Mouse (Mus musculus): ENCODE results near the gene Map3k3. TPM values are rescaled to one million over a fixed set of nuclear protein-coding genes. Genes with fewer than 3 reads are reported as not detected.
A peak's percentile ranks its signal among the peaks of the same experiment; 100 is the strongest.
"Not testable (repeated sequence)": the region's sequence is repeated elsewhere in the genome, so short reads cannot be mapped to it uniquely, and the experiment has no call there.

The Map3k3 gene
- polyA plus RNA-seq, 1 experiment from 2014 or later, result 13.1 TPM

DNA sequence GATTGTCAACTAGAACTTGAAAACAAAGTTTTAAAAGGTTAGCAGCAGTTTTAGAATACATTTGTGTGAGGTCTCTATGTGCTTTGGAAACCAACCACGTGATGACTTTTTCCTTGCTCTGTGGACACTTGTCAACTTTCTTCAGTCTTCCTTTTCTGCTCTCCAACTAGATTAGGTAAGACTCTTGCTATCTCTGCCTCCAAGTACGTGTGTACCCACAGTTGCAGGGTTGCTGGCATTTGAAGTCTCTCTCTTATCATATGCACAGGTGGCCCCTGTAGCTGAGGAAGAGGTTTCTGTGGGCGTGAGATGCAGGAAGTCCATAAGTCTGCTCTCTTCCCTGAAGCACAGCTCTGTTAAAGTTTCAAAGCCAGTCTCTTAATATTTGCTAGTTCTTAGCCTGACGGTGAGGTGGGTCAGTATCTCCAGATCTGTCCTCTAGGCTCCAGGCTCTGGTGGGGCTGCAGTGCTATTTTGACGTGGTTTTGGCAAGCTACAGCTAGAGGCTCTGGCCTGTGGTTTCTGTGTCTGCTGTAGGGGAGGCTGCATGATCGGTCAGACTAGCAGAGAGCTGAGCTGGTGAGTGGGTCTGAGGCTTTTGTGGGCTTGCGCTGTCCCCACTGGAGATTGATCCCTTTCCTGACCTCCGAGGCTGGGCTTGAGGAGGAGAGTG is 27.5 kb upstream of the Map3k3 start:
- Histone ChIP-seq H3K36me3 (peaks cover 83% of the 10 kb centered on the region), H3K27me3 (replicated peaks) (no peaks in the 10 kb centered on the region), H3K9ac (replicated peaks) (no peak overlapping the region), H3K4me3 (replicated peaks) (no peak overlapping the region), H3K27ac (replicated peaks) (no peak overlapping the region), H3K4me2 (no peak overlapping the region), H3K4me1 (no peaks in the 10 kb centered on the region), H3K9me3 (replicated peaks) (no peaks in the 10 kb centered on the region)
- WGBS, result 92% methylated on average over 8 of the region's 8 CpGs
- ATAC-seq (ENCODE audit: low FRiP score), result no peak

DNA sequence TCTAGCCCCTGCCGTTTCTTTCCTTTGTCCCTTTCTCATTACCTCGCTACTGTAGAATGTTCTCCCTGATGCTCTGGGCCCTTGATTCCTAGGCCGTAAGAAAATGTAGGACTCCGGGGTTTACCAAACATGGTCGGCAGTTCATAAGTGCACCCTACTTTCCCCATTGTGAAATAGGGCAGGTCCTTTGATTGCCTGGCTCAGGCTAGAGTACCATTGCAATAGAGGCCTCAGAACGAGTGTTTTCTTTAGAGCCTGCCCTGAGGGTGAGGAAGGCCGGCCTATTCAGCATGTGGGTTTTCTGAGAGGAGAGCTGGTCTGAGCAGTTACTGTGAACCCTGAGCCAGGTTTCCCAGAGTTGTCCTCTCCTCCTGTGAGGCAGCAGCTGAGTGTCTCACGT is 26.4 kb upstream of the Map3k3 start:
- H3K4me2 ChIP-seq, result no peak overlapping the region
- no peaks in the 10 kb centered on the region for H3K27me3 ChIP-seq (replicated peaks)
- H3K36me3 ChIP-seq, result peaks cover 73% of the 10 kb centered on the region
- H3K9me3 ChIP-seq (replicated peaks), result no peaks in the 10 kb centered on the region
- 80% methylated on average over 8 of the region's 8 CpGs for WGBS
- no peak overlapping the region for H3K4me3 ChIP-seq (replicated peaks)
- no peak overlapping the region for H3K9ac ChIP-seq (replicated peaks)
- no peak for ATAC-seq (ENCODE audit: low FRiP score)
- H3K4me1 ChIP-seq, result no peaks in the 10 kb centered on the region
- no peak overlapping the region for H3K27ac ChIP-seq (replicated peaks)

DNA sequence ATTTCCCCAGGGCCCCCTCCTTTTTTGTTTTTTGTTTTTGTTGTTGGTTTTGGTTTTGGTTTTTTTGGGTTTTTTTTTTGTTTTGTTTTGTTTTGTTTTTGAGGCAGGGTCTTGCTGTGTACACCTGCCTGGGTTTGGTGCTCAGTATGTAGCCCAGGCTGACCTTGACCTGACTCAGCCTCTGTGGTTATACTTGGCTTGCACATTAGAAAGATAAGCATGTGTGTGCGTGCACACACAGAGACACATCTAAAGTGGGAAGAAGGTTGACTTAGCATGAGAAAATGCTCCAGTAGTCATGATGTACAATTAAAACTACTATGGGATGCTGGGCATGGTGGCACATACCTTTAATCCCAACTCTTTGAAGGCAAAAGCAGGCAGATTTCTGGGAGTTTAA is 23.9 kb upstream of the Map3k3 start:
- Histone ChIP-seq H3K4me3 (replicated peaks) (no peak overlapping the region), H3K9me3 (replicated peaks) (no peaks in the 10 kb centered on the region), H3K4me2 (no peak overlapping the region), H3K4me1 (0 out of 2 replicates have a peak, but pooled peaks cover 3% of the 10 kb centered on the region), H3K36me3 (peaks cover 47% of the 10 kb centered on the region), H3K27ac (replicated peaks) (no peak overlapping the region), H3K9ac (replicated peaks) (no peak overlapping the region), H3K27me3 (replicated peaks) (no peaks in the 10 kb centered on the region)
- no peak for ATAC-seq (ENCODE audit: low FRiP score)
- 94% methylated on average over 1 of the region's 1 CpGs for WGBS

DNA sequence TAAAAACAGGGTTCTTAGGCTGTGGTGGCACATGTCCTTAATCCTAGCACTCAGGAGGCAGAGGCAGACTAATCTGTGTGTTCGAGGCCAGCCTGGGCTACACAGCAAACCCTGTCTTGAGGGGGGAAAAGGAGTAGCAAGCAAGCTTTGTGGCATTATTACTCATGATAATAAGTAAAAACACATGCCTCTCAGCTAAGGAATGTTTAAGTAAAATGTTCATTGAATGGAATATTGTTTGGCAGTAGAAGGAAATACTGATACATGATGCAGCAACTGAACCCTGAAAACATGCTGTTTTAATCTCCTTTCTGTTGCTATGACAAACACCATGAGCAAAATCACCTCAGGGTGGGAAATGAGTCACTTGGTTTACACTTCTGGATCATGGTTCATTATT is 23.1 kb upstream of the Map3k3 start:
- no peak overlapping the region for H3K4me2 ChIP-seq
- peaks cover 3% of the 10 kb centered on the region; the same call in 1 of the 2 replicates for H3K4me1 ChIP-seq
- H3K4me3 ChIP-seq (replicated peaks), result no peak overlapping the region
- H3K27me3 ChIP-seq (replicated peaks), result no peaks in the 10 kb centered on the region
- no peak overlapping the region for H3K27ac ChIP-seq (replicated peaks)
- 93% methylated on average over 1 of the region's 1 CpGs for WGBS
- peaks cover 40% of the 10 kb centered on the region for H3K36me3 ChIP-seq
- ATAC-seq (ENCODE audit: low FRiP score), result no peak
- H3K9me3 ChIP-seq (replicated peaks), result no peaks in the 10 kb centered on the region
- no peak overlapping the region for H3K9ac ChIP-seq (replicated peaks)

DNA sequence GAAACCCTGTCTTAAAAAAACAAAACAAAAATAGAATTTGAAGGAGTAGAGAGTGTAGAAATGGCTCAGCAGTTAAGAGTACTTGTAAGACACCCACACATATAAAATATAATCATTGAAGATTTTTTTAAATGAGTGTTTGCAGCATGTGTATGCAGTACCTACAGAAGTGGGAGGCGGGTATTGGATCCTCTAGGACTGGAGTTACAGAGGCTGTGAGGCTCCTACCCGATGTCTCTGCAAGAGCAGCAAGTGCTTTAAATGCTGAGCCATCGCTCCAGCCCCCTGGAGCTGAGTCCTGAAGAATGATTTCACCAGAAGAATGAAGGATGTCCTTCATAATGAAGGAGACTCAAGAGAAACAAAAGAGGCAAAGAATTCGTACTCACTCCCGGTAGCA is 20.7 kb upstream of the Map3k3 start:
- no peaks in the 10 kb centered on the region for H3K9me3 ChIP-seq (replicated peaks)
- WGBS, result 83% methylated on average over 5 of the region's 5 CpGs

DNA sequence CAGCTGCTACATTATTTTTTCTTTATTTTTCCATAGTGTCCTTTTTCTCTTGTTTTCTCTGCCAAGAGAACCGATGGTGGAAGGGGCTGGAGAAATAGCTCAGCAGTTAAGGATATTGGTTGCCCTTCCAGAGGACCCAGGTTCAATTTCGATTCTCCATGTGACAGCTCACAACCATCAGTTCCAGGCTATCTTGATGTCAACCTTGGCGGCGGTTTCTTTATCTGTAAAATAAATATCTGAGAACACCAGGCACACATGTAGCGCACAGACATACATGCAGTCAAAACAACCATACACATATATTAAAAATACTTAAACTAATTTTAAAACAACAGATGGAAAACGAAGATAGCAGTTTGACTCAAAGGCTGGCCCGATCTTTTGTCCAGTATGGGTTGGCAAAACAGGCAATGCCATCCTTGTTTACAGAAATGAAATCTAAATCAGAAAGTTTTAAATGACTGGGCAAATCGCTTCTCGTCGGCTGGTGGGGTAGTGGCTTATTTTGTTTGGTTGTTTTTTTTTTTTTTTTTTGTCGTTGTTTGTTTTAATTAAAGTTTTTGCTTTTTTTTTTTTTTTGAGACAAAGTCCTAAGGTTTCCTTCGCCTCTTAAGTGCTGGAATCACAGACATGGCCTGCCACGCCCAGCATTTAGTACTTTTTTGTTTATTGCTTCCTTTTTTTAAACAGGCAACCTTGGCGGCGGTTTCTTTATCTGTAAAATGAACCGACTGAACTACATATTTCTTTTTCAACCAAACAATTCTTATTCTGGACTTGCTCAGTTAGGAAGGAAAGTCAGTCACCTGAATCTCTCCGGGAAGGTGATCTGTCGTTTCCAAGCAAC is 19.1 kb upstream of the Map3k3 start:
- Histone ChIP-seq H3K27me3 (replicated peaks) (no peaks in the 10 kb centered on the region), H3K4me1 (peaks cover 16% of the 10 kb centered on the region), H3K36me3 (peaks cover 4% of the 10 kb centered on the region; the same call in 1 of the 2 replicates), H3K4me3 (replicated peaks) (peak overlapping the region; percentile 77), H3K27ac (replicated peaks) (peak overlapping the region; percentile 87), H3K9me3 (replicated peaks) (no peaks in the 10 kb centered on the region), H3K9ac (replicated peaks) (no peak overlapping the region), H3K4me2 (peak overlapping the region; percentile 91)
- 42% methylated on average over 18 of the region's 18 CpGs for WGBS
- ATAC-seq (ENCODE audit: low FRiP score), result no peak

More for the DNA sequence above, 20.7 kb upstream of the Map3k3 start:
- H3K27me3 ChIP-seq (replicated peaks), result no peaks in the 10 kb centered on the region
- H3K4me1 ChIP-seq, result peaks cover 16% of the 10 kb centered on the region
- H3K27ac ChIP-seq (replicated peaks), result no peak overlapping the region
- no peak overlapping the region for H3K4me2 ChIP-seq
- ATAC-seq (ENCODE audit: low FRiP score), result no peak
- no peak overlapping the region for H3K9ac ChIP-seq (replicated peaks)
- H3K4me3 ChIP-seq (replicated peaks), result no peak overlapping the region
- H3K36me3 ChIP-seq, result peaks cover 15% of the 10 kb centered on the region

DNA sequence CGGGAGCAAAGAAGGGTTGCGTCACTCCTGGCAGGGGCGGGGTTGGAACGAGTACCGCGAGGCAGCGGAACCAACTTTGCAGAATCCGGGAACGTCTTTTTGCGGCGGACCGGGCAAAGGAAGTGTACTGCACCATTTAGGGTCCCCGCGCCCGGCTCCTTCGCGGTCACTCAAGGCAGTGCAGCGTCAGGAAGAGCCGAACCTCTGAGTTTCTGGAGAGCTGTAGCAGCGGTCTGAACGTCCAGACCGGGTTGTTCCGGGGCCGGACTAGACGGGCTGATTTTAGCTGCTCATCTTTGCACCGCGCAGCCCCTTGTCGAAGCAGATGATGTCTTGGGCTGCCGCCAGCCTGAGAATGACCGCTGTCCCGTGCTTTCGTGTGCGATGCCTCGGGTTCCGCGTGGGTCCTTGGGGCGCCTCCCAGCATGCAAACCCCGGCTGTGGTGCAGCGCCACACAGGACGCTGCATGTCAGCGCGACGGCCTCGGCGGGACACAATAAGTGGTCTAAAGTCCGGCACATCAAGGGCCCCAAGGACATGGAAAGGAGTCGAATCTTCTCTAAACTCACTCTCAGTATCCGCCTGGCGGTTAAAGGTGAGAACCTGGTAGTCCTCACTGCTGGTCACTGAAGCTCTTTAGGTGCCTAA is 18.4 kb upstream of the Map3k3 start, which contains the start of gene Taco1:
Gene Taco1 (plus strand): TSS at position 139 of the 649 bp plus-strand sequence.
- H3K27ac ChIP-seq (replicated peaks), result peak within 1 kb of the TSS; percentile 87

DNA sequence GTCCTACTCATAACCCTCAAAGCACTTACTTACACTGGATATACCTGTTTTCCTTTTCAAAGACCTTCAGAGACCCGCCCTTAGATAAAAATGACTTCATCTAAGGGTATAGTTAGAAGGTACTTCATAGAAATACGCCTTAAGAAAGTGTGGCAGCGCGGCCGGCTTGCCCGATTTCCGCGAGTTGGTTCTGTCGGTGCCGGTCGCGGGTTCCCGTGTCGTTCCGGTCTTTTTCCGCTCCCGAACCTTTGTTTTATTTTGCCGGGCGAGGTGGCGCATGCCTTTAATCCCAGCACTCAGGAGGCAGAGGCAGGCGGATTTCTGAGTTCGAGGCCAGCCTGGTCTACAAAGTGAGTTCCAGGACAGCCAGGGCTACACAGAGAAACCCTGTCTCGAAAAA is 17.8 kb upstream of the Map3k3 start:
- Histone ChIP-seq H3K4me1 (peaks cover 16% of the 10 kb centered on the region), H3K27ac (replicated peaks) (peak overlapping the region; percentile 87), H3K4me2 (peak overlapping the region; percentile 91), H3K4me3 (replicated peaks) (peak overlapping the region; percentile 77), H3K9ac (replicated peaks) (peak overlapping the region; percentile 85)
- not testable (repeated sequence) for H3K9me3 ChIP-seq (replicated peaks); H3K36me3 ChIP-seq; H3K27me3 ChIP-seq (replicated peaks)
- 0 out of 2 replicates have a peak, but pooled peaks have one; percentile 6 for ATAC-seq (ENCODE audit: low FRiP score)
- WGBS, result 14% methylated on average over 23 of the region's 23 CpGs

More for the DNA sequence above, 18.4 kb upstream of the Map3k3 start, which contains the start of gene Taco1:
- Histone ChIP-seq H3K4me3 (replicated peaks) (peak within 1 kb of the TSS; percentile 77), H3K4me1 (peaks cover 16% of the 10 kb centered on the region), H3K27me3 (replicated peaks) (no peaks in the 10 kb centered on the region), H3K9ac (replicated peaks) (peak within 1 kb of the TSS; percentile 85), H3K9me3 (replicated peaks) (no peaks in the 10 kb centered on the region), H3K4me2 (peak within 1 kb of the TSS; percentile 91), H3K36me3 (0 out of 2 replicates have a peak, but pooled peaks cover 4% of the 10 kb centered on the region)
- peak; percentile 95 for ATAC-seq (ENCODE audit: low FRiP score)
- WGBS, result under 1% methylated on average over 49 of the region's 49 CpGs

DNA sequence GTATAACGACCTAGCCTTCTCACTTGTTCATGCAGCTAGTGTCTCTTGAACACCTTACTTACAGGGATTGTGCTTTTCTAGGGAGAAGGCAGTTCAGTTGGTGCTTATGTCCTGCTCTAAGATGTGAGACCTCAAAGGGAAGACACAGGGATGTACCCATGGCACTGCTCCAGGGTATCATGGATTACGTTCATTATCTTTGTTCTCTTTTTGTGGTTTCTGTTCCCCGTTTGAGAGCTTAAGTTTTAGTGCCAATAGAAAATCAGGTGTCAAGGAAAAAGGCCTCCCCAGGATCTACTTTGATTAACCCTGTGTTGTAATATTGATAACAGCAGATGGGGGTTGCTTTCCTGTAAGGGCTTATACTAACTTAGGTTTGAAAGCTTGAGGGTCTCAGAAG is 10.6 kb upstream of the Map3k3 start:
- Histone ChIP-seq H3K4me2 (no peak overlapping the region), H3K9me3 (replicated peaks) (no peaks in the 10 kb centered on the region), H3K9ac (replicated peaks) (no peak overlapping the region), H3K4me3 (replicated peaks) (no peak overlapping the region), H3K4me1 (no peaks in the 10 kb centered on the region), H3K27me3 (replicated peaks) (no peaks in the 10 kb centered on the region), H3K27ac (replicated peaks) (no peak overlapping the region), H3K36me3 (peaks cover 25% of the 10 kb centered on the region)
- WGBS, result 94% methylated on average over 3 of the region's 3 CpGs
- no peak for ATAC-seq (ENCODE audit: low FRiP score)

DNA sequence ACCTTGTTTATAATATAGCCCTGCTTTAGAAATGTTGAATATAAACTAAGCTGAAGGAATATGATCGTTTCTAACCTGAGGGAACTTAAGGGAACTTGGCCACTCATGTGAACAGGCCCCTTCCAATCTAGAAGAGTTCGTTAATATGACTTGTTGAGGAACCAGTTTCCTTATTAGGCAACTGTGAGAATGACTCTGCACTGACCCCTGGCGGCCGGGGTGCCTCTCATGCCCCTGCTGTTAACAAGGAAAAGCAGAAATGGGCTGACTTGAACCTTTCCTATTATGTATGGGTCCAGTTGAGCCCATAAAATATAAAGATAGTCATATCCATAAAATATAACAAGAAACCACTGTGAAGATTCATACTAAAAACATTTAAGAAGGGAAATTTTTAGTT is 8.1 kb upstream of the Map3k3 start:
- no peaks in the 10 kb centered on the region for H3K9me3 ChIP-seq (replicated peaks)
- WGBS, result 9% methylated on average over 4 of the region's 4 CpGs

DNA sequence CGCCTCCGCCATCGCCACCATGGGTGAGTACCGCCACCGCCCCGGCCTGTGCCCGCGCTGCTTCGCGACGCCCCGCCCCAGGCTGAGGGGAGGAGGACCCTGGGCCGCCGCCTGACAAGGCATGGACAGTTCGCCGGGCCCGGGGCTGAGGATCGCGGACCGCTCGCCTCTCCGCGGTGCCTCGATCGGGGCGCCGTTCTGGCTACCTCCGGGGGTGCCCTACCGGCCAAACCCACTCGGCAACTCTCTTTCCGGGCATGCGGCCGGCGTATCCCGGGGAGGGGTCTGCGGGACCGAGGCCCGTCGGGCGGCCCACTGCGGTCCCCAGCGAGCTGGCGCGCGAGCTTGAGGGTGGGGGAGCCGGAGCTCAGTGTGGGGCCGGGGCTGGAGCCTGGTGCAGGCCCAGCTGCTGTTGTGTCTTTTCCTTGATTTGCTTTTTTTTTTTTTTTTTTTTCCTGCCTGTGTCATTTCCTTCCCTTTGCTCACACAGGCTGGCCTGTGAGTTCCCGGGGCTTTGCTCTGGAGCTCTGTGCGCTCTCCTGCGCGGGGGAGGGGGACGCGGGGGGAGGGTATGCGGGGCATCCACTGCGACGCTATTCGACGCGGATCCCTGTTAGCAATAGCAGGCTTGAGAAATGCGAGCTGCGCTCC is 623 bp downstream of the Map3k3 start:
- under 1% methylated on average over 55 of the region's 61 CpGs for WGBS
- Histone ChIP-seq H3K27ac (replicated peaks) (peak overlapping the region; percentile 96), H3K4me2 (peak overlapping the region; percentile 68), H3K36me3 (no peaks in the 10 kb centered on the region), H3K4me1 (peaks cover 25% of the 10 kb centered on the region), H3K4me3 (replicated peaks) (peak overlapping the region; percentile 97), H3K27me3 (replicated peaks) (no peaks in the 10 kb centered on the region), H3K9me3 (replicated peaks) (no peaks in the 10 kb centered on the region), H3K9ac (replicated peaks) (peak overlapping the region; percentile 96)
- peak; percentile 67 for ATAC-seq (ENCODE audit: low FRiP score)

More for the DNA sequence above, 8.1 kb upstream of the Map3k3 start:
- Histone ChIP-seq H3K4me3 (replicated peaks) (no peak overlapping the region), H3K4me1 (no peaks in the 10 kb centered on the region), H3K27me3 (replicated peaks) (no peaks in the 10 kb centered on the region), H3K27ac (replicated peaks) (no peak overlapping the region), H3K36me3 (peaks cover 21% of the 10 kb centered on the region), H3K4me2 (no peak overlapping the region), H3K9ac (replicated peaks) (no peak overlapping the region)
- no peak for ATAC-seq (ENCODE audit: low FRiP score)

Measured in neural tube, embryonic 15.5 days (tissue).